Mouse (Mus musculus) embryonic facial prominence, embryonic 14.5 days (tissue): Measurements from ENCODE around the gene Gm13279. TPM values are rescaled to one million over a fixed set of nuclear protein-coding genes. Genes with fewer than 3 reads are reported as not detected.
"Not testable (repeated sequence)": the region's sequence is repeated elsewhere in the genome, so short reads cannot be mapped to it uniquely, and the experiment has no call there.

ENCODE experiments used
- ATAC-seq: fragments of 200-750 bp; cut with Nextera tagmentation; 2 replicates; pipeline ENCODE4 v1.8.0; 2017; ENCODE audit warnings: low read depth, moderate number of reproducible peaks, moderate TSS enrichment
- DNase-seq: peaks from one replicate; pipeline ENCODE4 v3.0.0-alpha.2; 2015; ENCODE audit warnings: low spot score
- H3K27ac ChIP-seq: fragments of 300-500 bp; sonication (generic); replicated peaks from 2 replicates; pipeline ENCODE4 v1.5.1; 2014; ENCODE audit warnings: low read depth, mild to moderate bottlenecking, low read length, moderate library complexity
- H3K27me3 ChIP-seq: fragments of 300-500 bp; sonication (generic); replicated peaks from 2 replicates; pipeline ENCODE4 v1.6.1; 2014; ENCODE audit warnings: low read length; ENCODE audit not compliant: control insufficient read depth, insufficient read depth
- H3K36me3 ChIP-seq: fragments of 300-500 bp; sonication (generic); 2 replicates; pipeline ENCODE4 v1.6.1; 2014; ENCODE audit warnings: low read length, mixed read lengths; ENCODE audit not compliant: control insufficient read depth, insufficient read depth
- H3K4me1 ChIP-seq: fragments of 300-500 bp; sonication (generic); 2 replicates; pipeline ENCODE4 v1.6.1; 2014; ENCODE audit warnings: antibody characterized with exemption, low read length; ENCODE audit not compliant: control insufficient read depth, insufficient read depth
- H3K4me2 ChIP-seq: fragments of 300-500 bp; sonication (generic); 2 replicates; pipeline ENCODE4 v1.6.1; 2014; ENCODE audit warnings: low read depth, mild to moderate bottlenecking, low read length, moderate library complexity, mixed read lengths
- H3K4me3 ChIP-seq: fragments of 300-500 bp; sonication (generic); 2 replicates; pipeline ENCODE4 v1.5.1; 2014; ENCODE audit warnings: low read depth, mild to moderate bottlenecking, low read length
- H3K9ac ChIP-seq: fragments of 300-500 bp; sonication (generic); 2 replicates; pipeline ENCODE4 v1.6.1; 2014; ENCODE audit warnings: low read depth, mild to moderate bottlenecking, low read length, moderate library complexity, mixed read lengths
- H3K9me3 ChIP-seq: fragments of 300-500 bp; sonication (generic); 2 replicates; pipeline ENCODE4 v1.6.1; 2016; ENCODE audit warnings: low read length; ENCODE audit not compliant: control insufficient read depth
- WGBS: fragments of 180-500 bp; shearing (Covaris S2); extraction: QIAGEN DNeasy Blood & Tissue Kit; methylation state at CpG from one replicate; pipeline ENCODE4 v1.1.7; 2014; 5-methylcytosine and 5-hydroxymethylcytosine counted together
- polyA plus RNA-seq: library from polyadenylated mRNA; unstranded; fragments of >200 nt; fragmentation: Nextera tagmentation; extraction: Ambion mirVana; gene quantifications from 2 replicates; pipeline ENCODE4 v1.2.1, GENCODE M21; 2014

Gm13279 gene
- polyA plus RNA-seq, 1 experiment from 2014 or later = not detected

- H3K27ac ChIP-seq, ATAC-seq, H3K9me3 ChIP-seq, H3K4me1 ChIP-seq, H3K36me3 ChIP-seq, DNase-seq, H3K27me3 ChIP-seq, H3K9ac ChIP-seq: not testable (repeated sequence)
- no CpG with 5 or more reads among the region's 34 CpGs for WGBS
- H3K4me3 ChIP-seq = peak overlapping the region; percentile 20; the same call in 1 of the 2 replicates
- H3K4me2 ChIP-seq = peak overlapping the region; percentile 32; the same call in 1 of the 2 replicates
Measured at GRCm38 (mm10) chr4:88805761-88806160, 8.6 kb downstream of the Gm13279 start.

- no peak within 1 kb of the TSS for H3K4me3 ChIP-seq
- H3K4me2 ChIP-seq = no peak within 1 kb of the TSS
- no peaks in the 10 kb centered on the region for H3K4me1 ChIP-seq
- WGBS = 59% methylated on average over 3 of the region's 3 CpGs
- H3K9ac ChIP-seq = no peak within 1 kb of the TSS
- ATAC-seq (no peak), DNase-seq (no peak)
- no peaks in the 10 kb centered on the region for H3K27me3 ChIP-seq
- H3K9me3 ChIP-seq = no peaks in the 10 kb centered on the region
- H3K36me3 ChIP-seq = no peaks in the 10 kb centered on the region
- no peak within 1 kb of the TSS for H3K27ac ChIP-seq
Measured at GRCm38 (mm10) chr4:88815928-88816327, 18.7 kb downstream of the Gm13279 start, which contains the start of gene Ifna7. Gene Ifna7 (plus strand): TSS chr4:88816228.

- no peaks in the 10 kb centered on the region for H3K27me3 ChIP-seq
- no peaks in the 10 kb centered on the region for H3K36me3 ChIP-seq
- no peak for DNase-seq
- H3K4me3 ChIP-seq = no peak within 1 kb of the TSS
- H3K9me3 ChIP-seq = no peaks in the 10 kb centered on the region
- WGBS = 71% methylated on average over 1 of the region's 1 CpGs
- no peaks in the 10 kb centered on the region for H3K4me1 ChIP-seq
- no peak within 1 kb of the TSS for H3K9ac ChIP-seq
- H3K4me2 ChIP-seq = no peak within 1 kb of the TSS
- H3K27ac ChIP-seq = no peak within 1 kb of the TSS
- ATAC-seq = no peak
Measured at GRCm38 (mm10) chr4:88819659-88820058, 22.5 kb downstream of the Gm13279 start, which contains the start of gene Ifna11. Gene Ifna11 (plus strand): TSS chr4:88819959.

GRCm38 (mm10) chr4:88822995-88823394 lies 25.8 kb downstream of the Gm13279 start:
- H3K4me3 ChIP-seq = no peak overlapping the region
- ATAC-seq (no peak), DNase-seq (peak; percentile 4)
- no peak overlapping the region for H3K27ac ChIP-seq
- H3K4me2 ChIP-seq = no peak overlapping the region
- H3K27me3 ChIP-seq = no peaks in the 10 kb centered on the region
- H3K4me1 ChIP-seq = no peaks in the 10 kb centered on the region
- H3K36me3 ChIP-seq = no peaks in the 10 kb centered on the region
- H3K9ac ChIP-seq = no peak overlapping the region
- WGBS = 29% methylated on average over 4 of the region's 4 CpGs
- no peaks in the 10 kb centered on the region for H3K9me3 ChIP-seq

- H3K27ac ChIP-seq, ATAC-seq, H3K9me3 ChIP-seq, H3K4me3 ChIP-seq, H3K4me1 ChIP-seq, H3K9ac ChIP-seq, H3K27me3 ChIP-seq, H3K4me2 ChIP-seq, DNase-seq, H3K36me3 ChIP-seq: not testable (repeated sequence)
Measured at GRCm38 (mm10) chr4:88827116-88827515, 29.9 kb downstream of the Gm13279 start, which contains the start of gene Ifna6. Gene Ifna6 (plus strand): TSS chr4:88827416.

DNA sequence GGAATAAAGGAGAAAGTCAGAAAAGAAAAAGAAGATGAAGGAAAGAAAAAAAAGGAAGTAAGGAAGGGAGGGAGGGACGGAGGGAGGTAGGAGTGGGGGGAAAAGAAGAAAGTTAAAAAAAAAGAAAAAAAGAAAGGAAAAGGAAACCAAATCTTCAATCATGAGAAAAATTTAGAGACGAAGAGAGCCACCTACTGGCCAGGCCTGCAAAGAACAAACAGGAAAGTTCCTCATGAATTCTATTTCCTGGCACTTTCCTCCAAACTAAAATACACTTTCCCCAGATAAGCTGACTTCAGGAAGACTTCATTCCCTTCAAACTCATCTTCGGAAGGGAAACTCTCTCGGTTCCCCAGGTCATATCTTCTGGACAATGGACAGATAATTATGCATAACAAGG lies 33.3 kb downstream of the Gm13279 start:
- DNase-seq = peak; percentile 12

GRCm38 (mm10) chr4:88835225-88835624 lies 38.0 kb downstream of the Gm13279 start, which contains the start of gene Ifna5:
Gene Ifna5 (plus strand): TSS chr4:88835525.
- not testable (repeated sequence) for DNase-seq, H3K27me3 ChIP-seq, H3K27ac ChIP-seq, H3K4me3 ChIP-seq, H3K9me3 ChIP-seq, H3K9ac ChIP-seq, H3K4me1 ChIP-seq, ATAC-seq, H3K4me2 ChIP-seq, H3K36me3 ChIP-seq
- no CpG with 5 or more reads among the region's 1 CpGs for WGBS

More for the DNA sequence above, 33.3 kb downstream of the Gm13279 start:
- no peak overlapping the region for H3K9ac ChIP-seq
- H3K36me3 ChIP-seq = no peaks in the 10 kb centered on the region
- H3K27ac ChIP-seq = no peak overlapping the region
- H3K9me3 ChIP-seq = no peaks in the 10 kb centered on the region
- no peak for ATAC-seq
- 33% methylated on average over 4 of the region's 4 CpGs for WGBS
- no peak overlapping the region for H3K4me3 ChIP-seq
- H3K27me3 ChIP-seq = no peaks in the 10 kb centered on the region
- H3K4me2 ChIP-seq = no peak overlapping the region
- H3K4me1 ChIP-seq = no peaks in the 10 kb centered on the region

DNA sequence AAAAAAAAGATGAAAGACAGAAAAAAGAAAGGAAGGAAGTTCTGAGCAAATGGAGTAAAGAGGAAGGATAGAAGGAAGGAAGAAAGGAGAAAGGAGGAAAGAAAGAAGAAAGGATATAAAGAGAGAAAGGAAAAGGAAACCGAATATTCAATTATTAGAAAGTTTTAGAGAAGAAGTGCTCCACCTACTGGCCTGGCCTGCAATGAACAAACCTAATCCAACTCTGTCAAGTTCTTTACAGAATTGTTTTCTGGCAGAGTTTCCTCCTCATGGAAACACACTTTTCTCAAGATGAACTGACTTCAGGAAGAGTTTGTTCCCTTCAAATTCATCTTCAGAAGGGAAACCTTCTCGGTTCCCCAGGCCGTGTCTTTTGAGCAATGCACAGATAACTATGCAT lies 41.6 kb downstream of the Gm13279 start:
- no peaks in the 10 kb centered on the region for H3K4me1 ChIP-seq
- no peaks in the 10 kb centered on the region for H3K36me3 ChIP-seq
- H3K27me3 ChIP-seq = no peaks in the 10 kb centered on the region
- WGBS = 39% methylated on average over 3 of the region's 3 CpGs
- no peak overlapping the region for H3K27ac ChIP-seq
- no peak overlapping the region for H3K4me2 ChIP-seq
- H3K9ac ChIP-seq = no peak overlapping the region
- peak; percentile 8 for DNase-seq
- no peak overlapping the region for H3K4me3 ChIP-seq
- ATAC-seq = no peak
- no peaks in the 10 kb centered on the region for H3K9me3 ChIP-seq

DNA sequence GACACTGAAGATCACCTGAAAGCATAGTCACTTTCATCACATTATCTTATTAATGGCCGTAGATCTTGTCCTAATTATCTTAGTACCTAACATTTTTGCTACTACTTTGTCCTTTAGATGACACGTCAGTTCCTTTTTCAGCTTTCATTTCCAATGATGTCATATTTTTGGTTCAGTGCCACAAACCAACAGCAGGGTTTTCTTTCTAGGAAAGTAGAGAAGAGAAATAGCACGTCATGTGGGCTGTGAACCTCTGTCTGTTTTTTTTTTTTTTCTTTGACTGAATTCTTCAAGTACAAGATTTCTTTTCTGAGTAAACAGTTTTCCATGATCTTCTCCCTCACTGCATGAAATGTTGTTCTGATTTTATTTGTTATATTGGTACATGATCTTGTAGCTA lies 42.9 kb downstream of the Gm13279 start:
- Histone ChIP-seq H3K27me3 (no peaks in the 10 kb centered on the region), H3K4me1 (no peaks in the 10 kb centered on the region), H3K9me3 (no peaks in the 10 kb centered on the region), H3K4me2 (no peak overlapping the region), H3K36me3 (no peaks in the 10 kb centered on the region), H3K9ac (no peak overlapping the region), H3K4me3 (no peak overlapping the region), H3K27ac (no peak overlapping the region)
- DNase-seq = no peak
- no peak for ATAC-seq
- 62% methylated on average over 3 of the region's 3 CpGs for WGBS
